Mouse (Mus musculus): ENCODE data around the gene Auts2.

- TF ChIP-seq CTCF (IDR thresholded peaks at IDR 0.05; ENCODE audit: low read depth) (no peak), EP300 (IDR thresholded peaks at IDR 0.05; ENCODE audit: low read depth) (no peak)
Measured at GRCm38 (mm10) chr5:131813331-131813781, 729.8 kb downstream of the Auts2 start.
